Mouse (Mus musculus): Measurements from ENCODE around the gene Gm11037.
A peak's percentile ranks its signal among the peaks of the same experiment; 100 is the strongest.
"Not testable (repeated sequence)": the region's sequence is repeated elsewhere in the genome, so short reads cannot be mapped to it uniquely, and the experiment has no call there.

Gm11037 gene

DNA sequence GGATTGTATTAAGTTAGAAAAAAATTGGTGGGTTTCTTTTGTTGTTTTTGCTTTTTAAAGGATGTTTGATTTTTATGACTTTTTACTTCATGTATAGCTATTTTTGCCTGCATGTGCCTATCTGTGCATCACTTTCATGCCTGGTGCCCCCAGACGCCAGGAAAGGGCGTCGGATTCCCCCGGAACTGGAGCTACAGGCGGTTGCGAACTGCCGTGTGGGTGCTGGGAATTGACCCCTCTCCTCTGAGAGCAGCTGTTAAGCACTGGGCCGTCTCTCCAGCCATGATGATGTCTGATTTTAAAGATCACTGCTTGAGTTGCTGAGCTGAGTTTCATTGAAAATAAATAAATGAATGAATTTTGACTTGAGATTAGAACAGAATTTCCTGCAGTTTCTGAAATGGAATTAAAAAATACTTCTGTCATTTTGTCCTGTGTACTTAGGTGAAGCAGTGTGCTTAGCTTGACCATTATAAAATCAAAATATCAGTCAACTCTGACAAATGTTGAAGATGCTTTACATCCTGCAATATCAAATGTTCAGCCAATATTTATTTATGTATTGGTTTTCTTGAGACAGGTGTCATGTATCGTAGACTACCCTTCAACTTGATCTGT lies at the start of gene Gm11037:
TSS of gene Gm11037 (plus strand) at position 568 of the 618 bp plus-strand sequence.
- no peak for DNase-seq (ENCODE audit: low read depth, low spot score)

GRCm38 (mm10) chr2:131084206-131084605 lies 49.1 kb upstream of the Gm11037 start:
- no peak for DNase-seq (ENCODE audit: low read depth, low spot score)

DNA sequence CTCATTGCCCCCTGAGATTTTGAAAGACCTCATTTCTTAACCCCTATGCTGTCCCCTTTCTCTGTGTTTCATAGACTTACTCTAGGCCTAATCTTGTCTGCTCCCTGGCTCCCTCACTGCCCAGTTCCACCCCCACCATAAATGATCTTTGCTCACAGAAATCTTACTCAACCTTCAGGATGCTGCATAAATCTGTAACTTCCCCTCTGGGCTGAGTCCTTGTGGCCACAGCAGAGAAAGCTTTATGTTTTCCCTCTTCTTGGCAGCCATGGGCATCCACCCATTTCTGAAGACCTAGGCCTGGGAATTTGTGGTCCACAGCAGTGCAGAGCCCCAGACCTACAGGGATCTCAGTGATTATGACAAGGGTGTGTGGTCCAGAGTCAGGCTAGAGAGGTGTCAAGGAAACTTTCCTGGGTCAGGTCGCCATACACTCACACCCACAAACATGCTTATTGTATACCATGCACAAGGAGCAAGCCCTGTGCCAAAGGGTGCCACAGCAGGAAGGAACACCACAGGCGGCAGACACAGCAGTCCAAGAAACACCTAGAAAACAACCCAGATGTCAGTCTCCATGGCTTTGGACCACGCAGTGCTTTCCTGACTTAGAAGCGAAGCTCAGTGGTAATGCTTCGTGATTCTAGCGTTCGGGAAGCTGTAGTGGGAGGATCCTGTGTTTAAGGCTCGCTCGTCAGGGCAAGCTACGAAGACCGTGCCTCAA lies 46.5 kb upstream of the Gm11037 start, which contains the start of gene Siglec1:
TSS of gene Siglec1 (minus strand) at position 99 of the 724 bp plus-strand sequence.
- no peak for DNase-seq (ENCODE audit: low read depth, low spot score)

DNA sequence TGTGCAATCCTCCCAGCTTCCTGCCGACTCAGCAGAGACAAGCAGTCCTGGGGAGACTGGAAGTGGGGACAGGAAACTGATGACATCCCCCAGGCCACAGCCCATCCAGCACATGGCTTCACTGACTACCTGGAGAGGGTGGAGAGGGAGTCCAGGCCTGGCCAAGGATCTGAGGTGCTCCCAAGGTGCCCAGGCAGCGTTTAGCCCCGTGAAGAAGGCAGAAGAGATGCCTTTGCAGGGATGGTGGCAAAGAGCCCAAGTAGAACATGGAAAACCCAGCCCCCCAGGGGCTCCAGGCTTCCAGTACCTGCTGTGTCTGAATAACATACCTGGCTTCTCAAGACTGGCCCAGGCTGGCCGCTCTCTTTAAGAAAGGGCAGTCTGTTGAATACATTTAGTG lies 44.7 kb upstream of the Gm11037 start:
- DNase-seq (ENCODE audit: low read depth, low spot score): no peak

DNA sequence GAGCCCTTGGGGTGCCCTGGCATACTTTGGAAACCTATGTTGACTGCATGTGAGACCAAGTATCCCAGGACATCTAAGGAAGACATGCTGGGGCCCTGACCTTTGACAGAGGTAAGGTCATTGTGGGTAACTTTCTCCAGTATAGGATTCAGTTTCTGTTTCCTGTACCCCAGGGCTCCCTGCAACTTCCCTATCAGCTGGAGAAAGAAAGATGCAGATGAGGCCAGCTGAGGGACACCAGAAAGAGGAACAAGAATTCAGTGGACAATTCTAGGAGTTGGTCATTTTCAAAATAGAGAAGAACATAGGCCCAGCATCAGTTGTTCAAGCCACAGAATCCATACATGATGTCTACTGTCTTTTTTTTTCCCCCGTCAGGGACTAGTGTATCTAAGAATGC lies 43.7 kb upstream of the Gm11037 start:
- no peak for DNase-seq (ENCODE audit: low read depth, low spot score)

GRCm38 (mm10) chr2:131090852-131091251 lies 42.4 kb upstream of the Gm11037 start:
- peak; percentile 25 for DNase-seq (ENCODE audit: low read depth, low spot score)

DNA sequence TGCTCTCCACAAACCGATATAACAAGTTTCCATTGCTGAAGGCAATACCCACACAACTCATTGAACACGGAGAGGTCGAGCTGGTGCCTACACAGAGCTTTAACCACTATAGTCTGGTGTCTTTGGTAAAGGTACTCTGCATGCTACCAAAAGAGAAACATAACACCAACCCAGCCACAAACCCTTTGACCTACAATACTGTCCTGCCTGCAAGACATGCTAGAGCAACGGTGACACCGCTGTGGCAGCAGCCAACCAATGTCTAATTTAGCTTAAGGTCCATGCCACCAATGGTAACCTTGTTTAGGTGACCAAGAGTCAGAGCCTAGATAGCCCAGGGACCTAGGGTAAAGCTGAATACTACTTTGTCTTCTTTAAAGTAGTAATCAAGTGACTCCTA lies 39.7 kb upstream of the Gm11037 start:
- DNase-seq (ENCODE audit: low read depth, low spot score): no peak

GRCm38 (mm10) chr2:131094823-131095222 lies 38.5 kb upstream of the Gm11037 start:
- DNase-seq (ENCODE audit: low read depth, low spot score): peak; percentile 74

- peak; percentile 63 for DNase-seq (ENCODE audit: low read depth, low spot score)
Observed at GRCm38 (mm10) chr2:131096101-131096795, 37.0 kb upstream of the Gm11037 start.

- no peak for DNase-seq (ENCODE audit: low read depth, low spot score)
Observed at GRCm38 (mm10) chr2:131097087-131097486, 36.2 kb upstream of the Gm11037 start.

- no peak for DNase-seq (ENCODE audit: low read depth, low spot score)
Observed at GRCm38 (mm10) chr2:131101530-131101929, 31.8 kb upstream of the Gm11037 start.

GRCm38 (mm10) chr2:131104021-131104420 lies 29.3 kb upstream of the Gm11037 start:
- DNase-seq (ENCODE audit: low read depth, low spot score): peak; percentile 55

- not testable (repeated sequence) for DNase-seq (ENCODE audit: low read depth, low spot score)
Observed at GRCm38 (mm10) chr2:131105061-131105460, 28.2 kb upstream of the Gm11037 start.

- DNase-seq (ENCODE audit: low read depth, low spot score): no peak
Observed at GRCm38 (mm10) chr2:131105989-131106388, 27.3 kb upstream of the Gm11037 start.

DNA sequence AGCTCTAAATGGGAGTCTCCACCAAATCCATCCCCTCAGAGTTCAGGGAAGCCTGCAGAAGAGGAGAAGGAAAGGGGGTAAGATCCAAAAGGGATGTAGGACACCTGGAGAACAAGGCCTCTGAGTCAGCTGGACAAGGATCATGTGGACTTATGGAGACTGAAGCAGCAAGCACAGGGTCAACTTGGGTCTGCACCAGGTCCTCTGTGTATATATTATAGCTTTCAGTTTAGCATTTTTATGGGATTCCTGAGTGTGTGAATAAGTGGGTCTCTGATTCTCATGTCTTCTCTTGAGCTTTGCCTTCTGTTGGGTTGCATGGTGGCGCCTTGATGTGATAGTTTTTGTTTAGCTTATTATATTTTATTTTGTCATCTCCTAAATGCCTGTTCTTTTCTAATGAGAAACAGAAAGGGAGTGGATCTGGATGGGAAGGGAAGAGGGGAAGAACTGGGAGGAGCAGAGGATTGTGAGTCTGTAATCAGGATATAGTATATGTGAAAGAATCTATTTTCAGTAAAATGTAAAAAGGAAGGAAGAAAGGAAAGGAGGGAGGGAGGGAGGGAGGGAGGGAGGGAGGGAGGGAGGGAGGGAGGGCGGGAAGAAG lies 14.2 kb upstream of the Gm11037 start:
- DNase-seq (ENCODE audit: low read depth, low spot score): no peak

DNA sequence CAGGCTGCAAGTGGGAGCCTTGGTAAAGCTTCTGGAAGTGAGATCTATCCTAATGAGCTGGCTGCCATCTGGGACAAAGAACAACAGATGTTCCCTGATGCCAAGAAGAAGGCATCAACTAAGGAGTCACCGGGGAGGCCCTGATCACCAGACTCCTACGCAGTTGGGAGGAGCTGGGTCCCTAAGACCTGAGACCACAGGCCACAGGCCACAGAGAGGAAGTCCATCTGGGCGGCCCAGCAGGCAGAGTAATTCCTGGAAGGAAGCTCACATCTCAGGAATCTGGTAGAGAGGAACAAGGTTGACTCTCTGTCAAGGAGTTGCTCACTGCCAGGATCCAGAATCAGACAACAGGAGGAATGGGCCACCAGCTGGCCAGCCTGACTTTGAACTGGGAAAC lies 9.1 kb upstream of the Gm11037 start:
- peak; percentile 29 for DNase-seq (ENCODE audit: low read depth, low spot score)

GRCm38 (mm10) chr2:131125157-131125963 lies 7.9 kb upstream of the Gm11037 start:
- no peak for DNase-seq (ENCODE audit: low read depth, low spot score)

- no peak for DNase-seq (ENCODE audit: low read depth, low spot score)
Observed at GRCm38 (mm10) chr2:131125964-131126815, 7.1 kb upstream of the Gm11037 start.

- DNase-seq (ENCODE audit: low read depth, low spot score): no peak
Observed at GRCm38 (mm10) chr2:131127161-131127730, 6.1 kb upstream of the Gm11037 start, which contains the start of gene Hspa12b. Gene Hspa12b, plus strand, starts transcription at chr2:131127280.

DNA sequence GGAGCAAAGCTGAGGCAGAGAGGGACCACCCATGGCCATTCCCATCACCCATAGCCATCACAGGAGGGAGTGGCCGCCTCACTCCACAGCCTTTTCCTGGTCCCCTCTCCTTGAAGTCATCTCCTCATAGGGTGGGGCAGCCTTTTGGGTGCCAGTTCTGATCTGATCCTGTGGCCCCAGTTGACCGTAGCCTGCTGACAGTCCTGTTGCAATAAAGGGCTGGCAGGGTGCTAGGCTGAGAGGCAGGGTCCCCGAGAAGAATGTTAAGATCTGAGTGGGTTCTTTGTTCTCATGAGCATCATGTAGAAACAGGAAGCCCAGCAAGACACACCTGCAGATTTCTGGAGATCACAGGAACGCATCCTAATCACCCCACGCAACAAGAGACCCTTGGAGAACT lies 5.1 kb upstream of the Gm11037 start:
- DNase-seq (ENCODE audit: low read depth, low spot score): no peak

Measured in brain, adult 2 months (tissue).